Mouse (Mus musculus) CH12.LX (cell line): Measurements from ENCODE around the gene Cox19.

Experiments
- BHLHE40 ChIP-seq: IDR thresholded peaks from 2 replicates; pipeline ENCODE4 v1.6.1; 2011; ENCODE audit warnings: mild to moderate bottlenecking, low read depth, low read length, improper control_type of control experiment
- CHD1 ChIP-seq: IDR thresholded peaks from 2 replicates; pipeline ENCODE4 v1.6.1; 2012; ENCODE audit warnings: low read depth, low read length, improper control_type of control experiment, inconsistent platforms
- CHD2 ChIP-seq: IDR thresholded peaks from 2 replicates; pipeline ENCODE4 v1.6.1; 2011; ENCODE audit warnings: low read length, improper control_type of control experiment
- CTCF ChIP-seq, 2 experiments: IDR thresholded peaks in 1 of 2; conservative IDR thresholded peaks in 1 of 2; 2 replicates each; pipeline ENCODE4 v1.5.1; 2011 to 2012; ENCODE audit warnings: low read depth in 2 of 2, low read length in 2 of 2, improper control_type of control experiment in 1 of 2, inconsistent platforms in 1 of 2, mild to moderate bottlenecking in 1 of 2, moderate library complexity in 1 of 2
- GABPA ChIP-seq: IDR thresholded peaks from 2 replicates; pipeline ENCODE4 v1.6.1; 2012; ENCODE audit warnings: low read depth, low read length, improper control_type of control experiment, inconsistent platforms; ENCODE audit not compliant: insufficient replicate concordance
- HCFC1 ChIP-seq: IDR thresholded peaks from 2 replicates; pipeline ENCODE4 v1.6.1; 2012; ENCODE audit warnings: low read depth, mild to moderate bottlenecking, inconsistent platforms, low read length, improper control_type of control experiment
- JUN ChIP-seq: IDR thresholded peaks from 2 replicates; pipeline ENCODE4 v1.6.1; 2011; ENCODE audit warnings: low read depth, mild to moderate bottlenecking, low read length, improper control_type of control experiment, moderate library complexity; ENCODE audit not compliant: insufficient read depth
- MAZ ChIP-seq: IDR thresholded peaks from 2 replicates; pipeline ENCODE4 v1.6.1; 2012; ENCODE audit warnings: low read depth, mild to moderate bottlenecking, inconsistent platforms, low read length, improper control_type of control experiment, moderate library complexity
- PAX5 ChIP-seq: IDR thresholded peaks from 2 replicates; pipeline ENCODE4 v1.6.1; 2012; ENCODE audit warnings: low read length, inconsistent platforms, mixed read lengths
- POLR2A ChIP-seq: IDR thresholded peaks from 2 replicates; pipeline ENCODE4 v1.6.1; 2011; ENCODE audit warnings: low read depth, mild to moderate bottlenecking, improper control_type of control experiment, low read length
- TBP ChIP-seq: conservative IDR thresholded peaks from 2 replicates; pipeline ENCODE4 v1.6.1; 2011; ENCODE audit warnings: low read depth, low read length, improper control_type of control experiment
- UBTF ChIP-seq: IDR thresholded peaks from 2 replicates; pipeline ENCODE4 v1.6.1; 2012; ENCODE audit warnings: low read depth, mild to moderate bottlenecking, inconsistent platforms, low read length, improper control_type of control experiment, moderate library complexity
- USF2 ChIP-seq: conservative IDR thresholded peaks from 2 replicates; pipeline ENCODE4 v1.6.1; 2011; ENCODE audit warnings: low read depth, low read length, improper control_type of control experiment
- ZNF384 ChIP-seq: IDR thresholded peaks from 2 replicates; pipeline ENCODE4 v1.6.1; 2012; ENCODE audit warnings: low read depth, low read length, improper control_type of control experiment, inconsistent platforms

DNA sequence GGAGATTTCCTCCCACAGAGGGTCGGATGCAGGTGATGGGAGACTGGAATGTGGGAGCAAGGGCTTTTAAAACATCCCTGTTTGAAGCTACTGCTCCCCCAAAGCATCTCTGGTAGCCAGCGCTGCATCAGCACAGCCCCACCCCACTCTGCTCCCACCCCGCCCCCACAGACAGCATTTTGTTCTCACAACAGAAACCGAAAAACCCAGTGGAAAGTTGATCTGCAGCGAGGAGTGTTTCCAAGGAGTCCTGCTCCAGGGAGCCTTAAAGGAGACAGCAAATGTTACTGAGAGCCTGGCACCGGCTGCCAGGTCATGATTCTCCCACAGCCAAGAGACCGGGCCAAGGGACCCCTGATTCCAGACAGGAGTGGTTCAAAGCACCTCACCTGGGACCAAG lies 20.5 kb downstream of the Cox19 start:
- TF ChIP-seq CHD1 (no peak), CTCF (conservative IDR thresholded peaks at IDR 0.05 in 1 of 2, IDR thresholded peaks at IDR 0.05 in 1 of 2; ENCODE audit: low read depth in 2 of 2, low read length in 2 of 2) (no peak), GABPA (no peak), MAZ (no peak), PAX5 (no peak), POLR2A (no peak), TBP (no peak), UBTF (no peak), CHD2 (no peak), USF2 (no peak), ZNF384 (no peak), BHLHE40 (no peak), JUN (no peak), HCFC1 (no peak)
